Mouse (Mus musculus) hindbrain, embryonic 10.5 days (tissue): ENCODE results near the gene Notum. TPM values are rescaled to one million over a fixed set of nuclear protein-coding genes. Genes with fewer than 3 reads are reported as not detected.

Source experiments
- polyA plus RNA-seq: library from polyadenylated mRNA; unstranded; fragments of >200 nt; fragmentation: Nextera tagmentation; extraction: Ambion mirVana; gene quantifications from 2 replicates; pipeline ENCODE4 v1.2.1, GENCODE M21; 2016

Gene Notum
- polyA plus RNA-seq, 1 experiment from 2014 or later, result 2.3 TPM

Other genes starting within 250 kb of the Notum start
- 47.7 and 49.3 TPM in 2 replicates for gene Nploc4, start 223.5 kb downstream of the Notum start, polyA plus RNA-seq
- 0.12 and 0.46 TPM in 2 replicates for gene Tspan10, start 218.5 kb downstream of the Notum start, polyA plus RNA-seq
- 0.31 and 0.35 TPM in 2 replicates for gene Pde6g, start 207.7 kb downstream of the Notum start, polyA plus RNA-seq
- gene Oxld1, start 203.1 kb downstream of the Notum start, polyA plus RNA-seq, result 12.5 and 13.2 TPM in 2 replicates
- 34.4 and 37.3 TPM in 2 replicates for gene Ccdc137, start 203.1 kb downstream of the Notum start, polyA plus RNA-seq
- gene Arl16, start 193.6 kb downstream of the Notum start, polyA plus RNA-seq, result 59.6 and 62.3 TPM in 2 replicates
- gene Mrpl12, start 176.6 kb downstream of the Notum start, polyA plus RNA-seq, result 171 and 186 TPM in 2 replicates
- 50.6 and 53.3 TPM in 2 replicates for gene Slc25a10, start 169.3 kb downstream of the Notum start, polyA plus RNA-seq
- 0.14 and 0.17 TPM in 2 replicates for gene Gcgr, start 130.5 kb downstream of the Notum start, polyA plus RNA-seq
- 219 and 261 TPM in 2 replicates for gene Mcrip1, start 111.4 kb downstream of the Notum start, polyA plus RNA-seq
- gene Ppp1r27, start 110.0 kb downstream of the Notum start, polyA plus RNA-seq, result 0.27 TPM in 1 of 2 replicates, not detected in the other
- 519 and 570 TPM in 2 replicates for gene P4hb, start 87.9 kb downstream of the Notum start, polyA plus RNA-seq
- 799 and 820 TPM in 2 replicates for gene Arhgdia, start 79.6 kb downstream of the Notum start, polyA plus RNA-seq
- 607 and 643 TPM in 2 replicates for gene Alyref, start 62.8 kb downstream of the Notum start, polyA plus RNA-seq
- 237 TPM in 2 replicates for gene Anapc11, start 62.8 kb downstream of the Notum start, polyA plus RNA-seq
- gene Npb, start 52.7 kb downstream of the Notum start, polyA plus RNA-seq, result 0.34 and 0.63 TPM in 2 replicates
- 139 and 160 TPM in 2 replicates for gene Pcyt2, start 43.2 kb downstream of the Notum start, polyA plus RNA-seq
- gene Sirt7, start 35.9 kb downstream of the Notum start, polyA plus RNA-seq, result 37.0 and 42.4 TPM in 2 replicates
- 23.1 and 26.2 TPM in 2 replicates for gene Mafg, start 27.6 kb downstream of the Notum start, polyA plus RNA-seq
- gene Pycr1, start 17.4 kb downstream of the Notum start, polyA plus RNA-seq, result 37.6 and 38.7 TPM in 2 replicates
- gene Myadml2, start 13.0 kb downstream of the Notum start, polyA plus RNA-seq, result not detected in 2 replicates
- 147 and 178 TPM in 2 replicates for gene Aspscr1, start 11.8 kb upstream of the Notum start, polyA plus RNA-seq
- gene Cenpx, start 52.6 kb upstream of the Notum start, polyA plus RNA-seq, result 129 and 137 TPM in 2 replicates
- 55.8 and 57.7 TPM in 2 replicates for gene Lrrc45, start 52.8 kb upstream of the Notum start, polyA plus RNA-seq
- gene Rac3, start 60.3 kb upstream of the Notum start, polyA plus RNA-seq, result 31.0 and 58.2 TPM in 2 replicates
- 17.9 and 19.8 TPM in 2 replicates for gene Dcxr, start 66.1 kb upstream of the Notum start, polyA plus RNA-seq
- gene Cbr2, start 70.9 kb upstream of the Notum start, polyA plus RNA-seq, result 1.6 and 2.1 TPM in 2 replicates
- 8.9 and 12.2 TPM in 2 replicates for gene Hmga1b, start 101.6 kb upstream of the Notum start, polyA plus RNA-seq
- 46.4 and 63.7 TPM in 2 replicates for gene Rfng, start 123.0 kb upstream of the Notum start, polyA plus RNA-seq
- gene Gps1, start 123.1 kb upstream of the Notum start, polyA plus RNA-seq, result 276 and 285 TPM in 2 replicates
- gene Dus1l, start 135.2 kb upstream of the Notum start, polyA plus RNA-seq, result 95.4 and 97.1 TPM in 2 replicates
- gene Fasn, start 163.4 kb upstream of the Notum start, polyA plus RNA-seq, result 131 TPM in 2 replicates